Mouse (Mus musculus): ENCODE measurements around the gene Pnpla5.

GRCm38 (mm10) chr15:84124086-84124485, 1.1 kb upstream of the Pnpla5 start:
- no peak for TF ChIP-seq CTCF (IDR thresholded peaks at IDR 0.05; ENCODE audit: insufficient read depth, low read depth, low read length)
- TF ChIP-seq POLR2A (IDR thresholded peaks at IDR 0.05; ENCODE audit: insufficient read depth, low read depth, low read length): no peak
